Mouse (Mus musculus) ES-Bruce4 (cell line): ENCODE measurements around the gene Slc4a11.

ENCODE experiments used
- CTCF ChIP-seq: IDR thresholded peaks from one replicate; pipeline ENCODE4 v1.8.1; 2011; ENCODE audit warnings: low read depth, low read length
- EP300 ChIP-seq: IDR thresholded peaks from 2 replicates; pipeline ENCODE4 v1.6.1; 2011; ENCODE audit warnings: low read depth, low read length; ENCODE audit not compliant: insufficient read depth
- POLR2A ChIP-seq: IDR thresholded peaks from one replicate; pipeline ENCODE4 v1.8.1; 2011; ENCODE audit warnings: low read length; ENCODE audit not compliant: insufficient read depth

- TF ChIP-seq POLR2A (no peak), CTCF (no peak), EP300 (no peak)
These were observed 40.8 kb downstream of the Slc4a11 start for GRCm38 (mm10) chr2:130656536-130656935.
